Mouse (Mus musculus): ENCODE results near the gene Pou3f3. TPM values are rescaled to one million over a fixed set of nuclear protein-coding genes. Genes with fewer than 3 reads are reported as not detected.

Pou3f3 gene
- polyA plus RNA-seq, 1 experiment from 2014 or later, result 29.3 TPM

- H3K9me3 ChIP-seq (ENCODE audit: control insufficient read depth, low read length), result no peaks in the 10 kb centered on the region
- 0% methylated on average over 1 of the region's 1 CpGs for WGBS
- ATAC-seq (replicated peaks; ENCODE audit: low FRiP score) (no peak), DNase-seq (ENCODE audit: low spot score) (peak; percentile 60)
- H3K27me3 ChIP-seq (ENCODE audit: control insufficient read depth, insufficient read depth, low read length), result no peaks in the 10 kb centered on the region
- H3K4me3 ChIP-seq (ENCODE audit: low read depth, low read length), result peak overlapping the region; percentile 95
- peaks cover 11% of the 10 kb centered on the region for H3K4me1 ChIP-seq (replicated peaks; ENCODE audit: control insufficient read depth, insufficient read depth, low read length)
- H3K36me3 ChIP-seq (ENCODE audit: control insufficient read depth, insufficient read depth, low read length), result no peaks in the 10 kb centered on the region
- H3K9ac ChIP-seq (ENCODE audit: low read length), result peak overlapping the region; percentile 86
- peak overlapping the region; percentile 98 for H3K4me2 ChIP-seq (ENCODE audit: low read depth, low read length, severe bottlenecking)
- peak overlapping the region; percentile 97 for H3K27ac ChIP-seq (ENCODE audit: low read depth, low read length)
Observed at GRCm38 (mm10) chr1:42692221-42692620, 3.3 kb upstream of the Pou3f3 start.

GRCm38 (mm10) chr1:42693101-42693715 lies 2.4 kb upstream of the Pou3f3 start:
- H3K4me1 ChIP-seq (replicated peaks; ENCODE audit: control insufficient read depth, insufficient read depth, low read length), result peaks cover 11% of the 10 kb centered on the region
- ATAC-seq (replicated peaks; ENCODE audit: low FRiP score), result no peak

GRCm38 (mm10) chr1:42693852-42694251 lies 1.7 kb upstream of the Pou3f3 start:
- Histone ChIP-seq H3K9me3 (ENCODE audit: control insufficient read depth, low read length) (no peaks in the 10 kb centered on the region), H3K27me3 (ENCODE audit: control insufficient read depth, insufficient read depth, low read length) (no peaks in the 10 kb centered on the region; the same call in 1 of the 2 replicates), H3K27ac (ENCODE audit: low read depth, low read length) (peak overlapping the region; percentile 97), H3K4me2 (ENCODE audit: low read depth, low read length, severe bottlenecking) (peak overlapping the region; percentile 61), H3K36me3 (ENCODE audit: control insufficient read depth, insufficient read depth, low read length) (peaks cover 2% of the 10 kb centered on the region; the same call in 1 of the 2 replicates), H3K9ac (ENCODE audit: low read length) (peak overlapping the region; percentile 86), H3K4me1 (replicated peaks; ENCODE audit: control insufficient read depth, insufficient read depth, low read length) (peaks cover 8% of the 10 kb centered on the region), H3K4me3 (ENCODE audit: low read depth, low read length) (peak overlapping the region; percentile 95)
- 1% methylated on average over 22 of the region's 22 CpGs for WGBS
- ATAC-seq (replicated peaks; ENCODE audit: low FRiP score) (no peak; the same call in 1 of the 2 replicates), DNase-seq (ENCODE audit: low spot score) (peak; percentile 80)

More at GRCm38 (mm10) chr1:42693101-42693715, 2.4 kb upstream of the Pou3f3 start:
- peak overlapping the region; percentile 95 for H3K4me3 ChIP-seq (ENCODE audit: low read depth, low read length)
- peak; percentile 78 for DNase-seq (ENCODE audit: low spot score)
- H3K9ac ChIP-seq (ENCODE audit: low read length), result peak overlapping the region; percentile 86
- peak overlapping the region; percentile 97 for H3K27ac ChIP-seq (ENCODE audit: low read depth, low read length)
- H3K9me3 ChIP-seq (ENCODE audit: control insufficient read depth, low read length), result no peaks in the 10 kb centered on the region
- no peaks in the 10 kb centered on the region; the same call in 1 of the 2 replicates for H3K36me3 ChIP-seq (ENCODE audit: control insufficient read depth, insufficient read depth, low read length)
- no peaks in the 10 kb centered on the region; the same call in 1 of the 2 replicates for H3K27me3 ChIP-seq (ENCODE audit: control insufficient read depth, insufficient read depth, low read length)
- WGBS, result 0% methylated on average over 21 of the region's 21 CpGs
- H3K4me2 ChIP-seq (ENCODE audit: low read depth, low read length, severe bottlenecking), result peak overlapping the region; percentile 98

GRCm38 (mm10) chr1:42694290-42694664 lies 1.3 kb upstream of the Pou3f3 start:
- H3K4me3 ChIP-seq (ENCODE audit: low read depth, low read length), result peak overlapping the region; percentile 95
- H3K36me3 ChIP-seq (ENCODE audit: control insufficient read depth, insufficient read depth, low read length), result peaks cover 2% of the 10 kb centered on the region; the same call in 1 of the 2 replicates
- peak overlapping the region; percentile 61 for H3K4me2 ChIP-seq (ENCODE audit: low read depth, low read length, severe bottlenecking)
- peak overlapping the region; percentile 97 for H3K27ac ChIP-seq (ENCODE audit: low read depth, low read length)
- H3K9ac ChIP-seq (ENCODE audit: low read length), result peak overlapping the region; percentile 86
- under 1% methylated on average over 18 of the region's 26 CpGs for WGBS
- H3K4me1 ChIP-seq (replicated peaks; ENCODE audit: control insufficient read depth, insufficient read depth, low read length), result peaks cover 5% of the 10 kb centered on the region
- ATAC-seq (replicated peaks; ENCODE audit: low FRiP score) (peak; percentile 27), DNase-seq (ENCODE audit: low spot score) (peak; percentile 88)
- no peaks in the 10 kb centered on the region; the same call in 1 of the 2 replicates for H3K27me3 ChIP-seq (ENCODE audit: control insufficient read depth, insufficient read depth, low read length)
- H3K9me3 ChIP-seq (ENCODE audit: control insufficient read depth, low read length), result no peaks in the 10 kb centered on the region

GRCm38 (mm10) chr1:42694665-42695577 lies 647 bp upstream of the Pou3f3 start:
- H3K4me2 ChIP-seq (ENCODE audit: low read depth, low read length, severe bottlenecking), result peak overlapping the region; percentile 61
- peaks cover under 1% of the 10 kb centered on the region; the same call in 1 of the 2 replicates for H3K4me1 ChIP-seq (replicated peaks; ENCODE audit: control insufficient read depth, insufficient read depth, low read length)
- no peaks in the 10 kb centered on the region for H3K9me3 ChIP-seq (ENCODE audit: control insufficient read depth, low read length)
- DNase-seq (ENCODE audit: low spot score), result peak; percentile 89
- peak; percentile 58 for ATAC-seq (replicated peaks; ENCODE audit: low FRiP score)
- 0% methylated on average over 48 of the region's 60 CpGs for WGBS
- peaks cover 2% of the 10 kb centered on the region; the same call in 1 of the 2 replicates for H3K36me3 ChIP-seq (ENCODE audit: control insufficient read depth, insufficient read depth, low read length)
- peak overlapping the region; percentile 97 for H3K27ac ChIP-seq (ENCODE audit: low read depth, low read length)
- peak overlapping the region; percentile 95 for H3K4me3 ChIP-seq (ENCODE audit: low read depth, low read length)
- H3K27me3 ChIP-seq (ENCODE audit: control insufficient read depth, insufficient read depth, low read length), result no peaks in the 10 kb centered on the region; the same call in 1 of the 2 replicates
- peak overlapping the region; percentile 86 for H3K9ac ChIP-seq (ENCODE audit: low read length)

GRCm38 (mm10) chr1:42696371-42697031 lies 933 bp downstream of the Pou3f3 start:
- Histone ChIP-seq H3K4me3 (ENCODE audit: low read depth, low read length) (peak overlapping the region; percentile 95), H3K9ac (ENCODE audit: low read length) (peak overlapping the region; percentile 99), H3K4me2 (ENCODE audit: low read depth, low read length, severe bottlenecking) (peak overlapping the region; percentile 54), H3K4me1 (replicated peaks; ENCODE audit: control insufficient read depth, insufficient read depth, low read length) (no peaks in the 10 kb centered on the region; the same call in 1 of the 2 replicates), H3K27me3 (ENCODE audit: control insufficient read depth, insufficient read depth, low read length) (no peaks in the 10 kb centered on the region; the same call in 1 of the 2 replicates), H3K27ac (ENCODE audit: low read depth, low read length) (peak overlapping the region; percentile 99), H3K9me3 (ENCODE audit: control insufficient read depth, low read length) (no peaks in the 10 kb centered on the region), H3K36me3 (ENCODE audit: control insufficient read depth, insufficient read depth, low read length) (peaks cover 2% of the 10 kb centered on the region; the same call in 1 of the 2 replicates)
- under 1% methylated on average over 47 of the region's 62 CpGs for WGBS
- ATAC-seq (replicated peaks; ENCODE audit: low FRiP score) (no peak), DNase-seq (ENCODE audit: low spot score) (peak; percentile 85)

- Histone ChIP-seq H3K4me1 (replicated peaks; ENCODE audit: control insufficient read depth, insufficient read depth, low read length) (no peaks in the 10 kb centered on the region; the same call in 1 of the 2 replicates), H3K36me3 (ENCODE audit: control insufficient read depth, insufficient read depth, low read length) (peaks cover 2% of the 10 kb centered on the region; the same call in 1 of the 2 replicates), H3K4me2 (ENCODE audit: low read depth, low read length, severe bottlenecking) (peak overlapping the region; percentile 54), H3K9me3 (ENCODE audit: control insufficient read depth, low read length) (no peaks in the 10 kb centered on the region), H3K27ac (ENCODE audit: low read depth, low read length) (peak overlapping the region; percentile 99), H3K27me3 (ENCODE audit: control insufficient read depth, insufficient read depth, low read length) (no peaks in the 10 kb centered on the region; the same call in 1 of the 2 replicates), H3K4me3 (ENCODE audit: low read depth, low read length) (peak overlapping the region; percentile 95), H3K9ac (ENCODE audit: low read length) (peak overlapping the region; percentile 99)
- ATAC-seq (replicated peaks; ENCODE audit: low FRiP score) (no peak), DNase-seq (ENCODE audit: low spot score) (peak; percentile 84)
- WGBS, result under 1% methylated on average over 43 of the region's 58 CpGs
Observed at GRCm38 (mm10) chr1:42697321-42697755, 1.8 kb downstream of the Pou3f3 start.
